Mouse (Mus musculus): Measurements from ENCODE around the gene Zcwpw1.

- no peak for TF ChIP-seq EP300 (IDR thresholded peaks at IDR 0.05; ENCODE audit: low read depth)
- TF ChIP-seq CTCF (IDR thresholded peaks at IDR 0.05; ENCODE audit: low read depth): no peak
These were observed 3.6 kb upstream of the Zcwpw1 start for GRCm38 (mm10) chr5:137783901-137784540.
